Mouse (Mus musculus) midbrain, postnatal 0 days (tissue): Measurements from ENCODE around the gene Ces2h. TPM values are rescaled to one million over a fixed set of nuclear protein-coding genes. Genes with fewer than 3 reads are reported as not detected.

ENCODE experiments used
- ATAC-seq: fragments of 200-750 bp; cut with Nextera tagmentation; 2 replicates; pipeline ENCODE4 v1.8.0; 2017; ENCODE audit warnings: moderate number of reproducible peaks, mild to moderate bottlenecking, moderate TSS enrichment, moderate library complexity; ENCODE audit not compliant: low FRiP score
- DNase-seq: peaks from one replicate; pipeline ENCODE4 v3.0.0-alpha.2; 2015; ENCODE audit warnings: low spot score
- H3K27ac ChIP-seq: fragments of 300-500 bp; sonication (generic); 2 replicates; pipeline ENCODE4 v1.5.1; 2014; ENCODE audit warnings: low read depth, mild to moderate bottlenecking, low read length, mixed read lengths
- H3K27me3 ChIP-seq: fragments of 300-500 bp; sonication (generic); 2 replicates; pipeline ENCODE4 v1.6.1; 2014; ENCODE audit warnings: low read length, control low read depth, mixed read lengths; ENCODE audit not compliant: insufficient read depth
- H3K36me3 ChIP-seq: fragments of 300-500 bp; sonication (generic); 2 replicates; pipeline ENCODE4 v1.6.1; 2014; ENCODE audit warnings: low read length, control low read depth, mixed read lengths; ENCODE audit not compliant: insufficient read depth
- H3K4me1 ChIP-seq: fragments of 300-500 bp; sonication (generic); 2 replicates; pipeline ENCODE4 v1.6.1; 2014; ENCODE audit warnings: mild to moderate bottlenecking, control low read depth, antibody characterized with exemption, low read length, mixed read lengths; ENCODE audit not compliant: insufficient read depth
- H3K4me2 ChIP-seq: fragments of 300-500 bp; sonication (generic); 2 replicates; pipeline ENCODE4 v1.6.1; 2014; ENCODE audit warnings: low read depth, mild to moderate bottlenecking, low read length, mixed read lengths; ENCODE audit not compliant: poor library complexity, severe bottlenecking
- H3K4me3 ChIP-seq: fragments of 300-500 bp; sonication (generic); 2 replicates; pipeline ENCODE4 v1.5.1; 2014; ENCODE audit warnings: low read depth, mild to moderate bottlenecking, low read length, moderate library complexity
- H3K9ac ChIP-seq: fragments of 300-500 bp; sonication (generic); replicated peaks from 2 replicates; pipeline ENCODE4 v1.6.1; 2014; ENCODE audit warnings: mild to moderate bottlenecking, low read length, moderate library complexity, mixed read lengths; ENCODE audit not compliant: poor library complexity, severe bottlenecking
- H3K9me3 ChIP-seq: fragments of 300-500 bp; sonication (generic); 2 replicates; pipeline ENCODE4 v1.6.1; 2016; ENCODE audit warnings: low read length, control low read depth
- CTCF ChIP-seq: IDR thresholded peaks from 2 replicates; pipeline ENCODE4 v1.5.1; 2016; ENCODE audit warnings: antibody characterized with exemption, mild to moderate bottlenecking
- WGBS: fragments of 180-500 bp; shearing (Covaris S2); extraction: QIAGEN DNeasy Blood & Tissue Kit; methylation state at CpG from one replicate; pipeline ENCODE4 v1.1.7; 2014; 5-methylcytosine and 5-hydroxymethylcytosine counted together
- polyA plus RNA-seq: library from polyadenylated mRNA; unstranded; fragments of >200 nt; fragmentation: Nextera tagmentation; extraction: Ambion mirVana; gene quantifications from 2 replicates; pipeline ENCODE4 v1.2.1, GENCODE M21; 2015
- total RNA-seq: library from RNA; depleted of rRNA; stranded (reverse); fragments of >200 nt; gene quantifications from 2 replicates; pipeline ENCODE4 v1.2.3, GENCODE M21; 2014; rRNA removed

Gene Ces2h
- total RNA-seq (not detected in 2 replicates), polyA plus RNA-seq (not detected in 2 replicates)

DNA sequence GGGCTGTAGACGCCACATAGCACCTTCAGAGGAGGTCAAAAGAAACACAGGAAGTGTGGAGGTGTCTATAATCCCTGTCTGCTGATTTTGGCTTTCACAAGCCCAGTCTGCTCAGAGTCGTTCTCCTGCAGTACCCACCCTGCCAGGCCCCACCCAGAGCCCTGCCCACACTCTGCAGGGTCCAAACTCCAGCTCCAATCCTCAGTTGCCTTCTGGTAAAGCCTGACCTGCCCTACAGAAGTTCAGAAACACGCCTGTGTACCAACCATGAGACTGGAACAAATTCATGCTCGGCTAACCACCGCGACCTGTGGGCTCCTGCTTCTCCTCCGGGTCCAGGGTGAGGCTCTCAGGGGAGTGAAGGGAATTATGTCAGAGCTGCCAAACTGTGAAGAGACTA, at the start of gene Ces2h:
TSS of gene Ces2h (plus strand) at position 268 of the 400 bp plus-strand sequence.
- Histone ChIP-seq H3K9me3 (no peaks in the 10 kb centered on the region), H3K4me3 (no peak within 1 kb of the TSS), H3K36me3 (no peaks in the 10 kb centered on the region), H3K27ac (no peak within 1 kb of the TSS), H3K4me1 (no peaks in the 10 kb centered on the region), H3K4me2 (no peak within 1 kb of the TSS), H3K9ac (no peak within 1 kb of the TSS), H3K27me3 (no peaks in the 10 kb centered on the region)
- ATAC-seq (no peak), DNase-seq (no peak)
- no peak for TF ChIP-seq CTCF
- WGBS, result 85% methylated on average over 7 of the region's 7 CpGs

DNA sequence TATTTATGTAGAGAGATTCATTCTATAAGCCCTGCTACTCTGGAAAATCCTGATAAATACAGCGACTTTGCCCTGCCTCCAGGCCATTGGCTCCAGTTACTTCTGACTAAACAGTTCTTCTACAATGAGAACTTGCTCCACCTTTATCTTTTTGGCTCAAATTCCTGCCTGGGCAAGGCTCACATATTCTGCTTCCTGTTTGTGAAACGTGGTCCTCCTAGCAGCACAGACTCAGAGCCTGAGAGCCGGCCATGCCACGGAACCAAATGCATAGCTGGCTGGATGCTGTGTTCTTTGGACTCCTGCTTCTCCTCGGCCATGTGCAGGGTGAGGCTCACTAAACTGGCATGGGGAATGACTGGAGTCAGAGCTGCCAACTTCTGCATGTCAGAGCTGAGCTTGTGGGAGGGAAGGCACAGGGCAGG, 39.1 kb upstream of the Ces2h start, which contains the start of gene Ces2g:
TSS of gene Ces2g (plus strand) at position 182 of the 425 bp plus-strand sequence.
- Histone ChIP-seq H3K36me3 (no peaks in the 10 kb centered on the region), H3K4me3 (no peak within 1 kb of the TSS), H3K27ac (no peak within 1 kb of the TSS), H3K9ac (no peak within 1 kb of the TSS), H3K4me2 (no peak within 1 kb of the TSS), H3K4me1 (no peaks in the 10 kb centered on the region), H3K9me3 (no peaks in the 10 kb centered on the region), H3K27me3 (no peaks in the 10 kb centered on the region)
- TF ChIP-seq CTCF, result no peak
- 72% methylated on average over 5 of the region's 5 CpGs for WGBS
- no peak for DNase-seq
- no peak for ATAC-seq

DNA sequence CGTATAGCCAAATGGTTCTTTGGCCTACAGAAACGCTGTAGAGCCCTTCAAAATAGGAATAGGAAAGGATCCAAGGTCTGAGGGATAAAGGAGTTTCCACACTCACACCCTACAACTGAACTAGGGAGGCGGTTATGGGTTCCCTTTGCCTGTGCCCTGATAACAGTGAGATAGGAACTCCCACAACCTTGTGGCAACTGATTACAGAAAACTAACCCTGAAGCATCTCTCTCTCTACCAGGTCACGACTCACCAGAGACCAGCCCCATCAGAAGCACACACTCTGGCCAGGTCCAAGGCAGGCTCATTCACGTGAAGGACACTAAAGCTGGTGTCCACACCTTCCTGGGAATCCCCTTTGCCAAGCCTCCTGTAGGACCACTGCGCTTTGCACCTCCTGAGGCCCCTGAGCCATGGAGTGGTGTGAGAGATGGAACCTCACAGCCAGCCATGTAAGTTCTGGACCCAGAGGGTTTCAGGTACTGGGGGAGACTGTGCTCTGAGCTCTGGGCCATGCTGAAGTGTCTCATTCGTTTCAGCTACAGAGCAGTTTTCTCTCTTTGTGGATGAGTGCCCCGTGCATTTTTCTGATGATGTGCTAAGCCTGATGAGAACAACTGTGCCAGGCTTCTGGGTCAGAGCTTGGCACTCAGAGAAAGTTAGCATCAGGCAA, 38.3 kb upstream of the Ces2h start:
- Histone ChIP-seq H3K4me2 (no peak overlapping the region), H3K27ac (no peak overlapping the region), H3K36me3 (no peaks in the 10 kb centered on the region), H3K9me3 (no peaks in the 10 kb centered on the region), H3K4me1 (no peaks in the 10 kb centered on the region), H3K4me3 (no peak overlapping the region), H3K9ac (no peak overlapping the region), H3K27me3 (no peaks in the 10 kb centered on the region)
- WGBS, result 75% methylated on average over 8 of the region's 8 CpGs
- DNase-seq (no peak), ATAC-seq (no peak)
- TF ChIP-seq CTCF, result no peak

DNA sequence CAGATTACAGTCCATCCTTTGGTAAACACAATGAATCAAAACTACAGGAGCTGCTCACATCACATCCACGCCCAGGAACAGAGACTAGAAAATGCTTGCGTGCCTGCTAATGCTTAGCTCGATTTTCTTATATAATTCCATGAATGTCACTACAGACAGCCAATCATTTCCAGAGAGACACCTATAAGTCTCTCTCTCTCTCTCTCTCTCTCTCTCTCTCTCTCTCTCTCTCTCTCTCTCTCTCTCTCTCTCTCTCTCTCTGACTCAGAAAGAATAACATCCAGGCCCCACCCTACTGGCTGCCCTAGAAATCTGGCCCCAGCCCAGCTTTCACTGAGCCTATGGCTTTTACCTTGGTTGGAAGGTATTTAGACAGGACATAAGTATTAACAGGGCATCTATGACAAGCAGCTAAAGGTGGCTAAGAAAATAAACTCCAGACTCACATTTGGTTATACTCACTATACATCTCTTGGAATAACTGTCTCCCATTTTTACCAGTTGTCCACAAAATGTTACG, 37.2 kb upstream of the Ces2h start:
- Histone ChIP-seq H3K4me1 (no peaks in the 10 kb centered on the region), H3K9ac (no peak overlapping the region), H3K9me3 (no peaks in the 10 kb centered on the region), H3K4me2 (no peak overlapping the region), H3K4me3 (no peak overlapping the region), H3K27ac (no peak overlapping the region), H3K27me3 (no peaks in the 10 kb centered on the region), H3K36me3 (no peaks in the 10 kb centered on the region)
- ATAC-seq (no peak), DNase-seq (no peak)
- TF ChIP-seq CTCF, result no peak
- 88% methylated on average over 4 of the region's 4 CpGs for WGBS

DNA sequence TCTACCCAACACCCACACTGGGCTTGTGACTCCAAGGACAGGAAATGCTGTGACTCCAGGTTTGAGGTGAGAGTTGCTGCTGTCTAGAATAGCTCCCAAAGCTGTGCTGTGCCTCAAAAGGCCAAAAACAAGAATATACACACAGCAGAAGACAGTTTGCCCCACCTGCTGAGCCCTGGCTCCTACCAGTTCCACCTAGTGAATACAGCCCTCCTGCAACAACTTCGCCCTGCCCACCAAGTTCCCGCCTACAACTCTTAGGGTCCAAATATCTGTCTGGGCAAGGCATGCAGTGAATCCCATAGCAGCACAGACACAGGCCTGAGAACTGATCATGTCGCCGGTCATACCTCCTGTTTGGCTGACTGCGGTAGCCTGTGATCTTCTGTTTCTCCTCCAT, 16.5 kb upstream of the Ces2h start:
- Histone ChIP-seq H3K4me3 (no peak overlapping the region), H3K9me3 (no peaks in the 10 kb centered on the region; the same call in 1 of the 2 replicates), H3K4me2 (no peak overlapping the region), H3K9ac (no peak overlapping the region), H3K27me3 (no peaks in the 10 kb centered on the region), H3K4me1 (no peaks in the 10 kb centered on the region), H3K27ac (no peak overlapping the region), H3K36me3 (no peaks in the 10 kb centered on the region)
- no peak for TF ChIP-seq CTCF
- WGBS, result 90% methylated on average over 5 of the region's 5 CpGs
- DNase-seq, result no peak
- ATAC-seq, result no peak

DNA sequence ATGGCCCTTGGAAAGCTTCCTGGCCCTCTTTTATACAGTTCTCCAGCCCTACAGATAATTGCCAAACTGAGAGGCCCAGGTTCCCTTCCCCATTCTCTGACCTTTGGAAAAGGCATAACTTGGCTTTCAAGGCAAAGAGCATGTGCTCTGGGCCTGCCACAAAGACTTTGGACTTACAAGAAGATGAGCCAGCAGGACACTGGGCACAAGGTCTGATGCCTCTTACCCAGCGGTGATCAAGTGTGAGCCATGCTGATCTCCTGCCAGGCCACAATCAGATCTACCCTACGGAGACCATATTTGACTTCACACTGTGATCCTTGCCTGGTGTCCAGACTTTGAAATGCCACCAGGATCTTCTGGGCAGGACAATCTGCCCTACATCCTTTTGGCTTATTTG, 15.7 kb upstream of the Ces2h start:
- no peak for DNase-seq

More for the DNA sequence above, 15.7 kb upstream of the Ces2h start:
- H3K27me3 ChIP-seq, result no peaks in the 10 kb centered on the region
- H3K27ac ChIP-seq, result no peak overlapping the region
- H3K4me1 ChIP-seq, result no peaks in the 10 kb centered on the region
- no peak for TF ChIP-seq CTCF
- H3K9ac ChIP-seq, result no peak overlapping the region
- no peak overlapping the region for H3K4me2 ChIP-seq
- WGBS, result 93% methylated on average over 2 of the region's 2 CpGs
- no peaks in the 10 kb centered on the region; the same call in 1 of the 2 replicates for H3K9me3 ChIP-seq
- H3K36me3 ChIP-seq, result no peaks in the 10 kb centered on the region
- no peak overlapping the region for H3K4me3 ChIP-seq
- ATAC-seq, result no peak
